Mouse (Mus musculus) kidney, embryonic 14.5 days (tissue): ENCODE results near the gene Aldh1l1. TPM values are rescaled to one million over a fixed set of nuclear protein-coding genes. Genes with fewer than 3 reads are reported as not detected.

Experiments used
- ATAC-seq: fragments of 200-750 bp; cut with Nextera tagmentation; 2 replicates; pipeline ENCODE4 v1.8.0; 2017; ENCODE audit warnings: moderate number of reproducible peaks, mild to moderate bottlenecking, moderate TSS enrichment, moderate library complexity; ENCODE audit not compliant: low FRiP score, low TSS enrichment
- H3K27ac ChIP-seq: fragments of 300-500 bp; sonication (generic); 2 replicates; pipeline ENCODE4 v1.5.1; 2014; ENCODE audit warnings: low read depth, mild to moderate bottlenecking, low read length, moderate library complexity, mixed read lengths
- H3K27me3 ChIP-seq: fragments of 300-500 bp; sonication (generic); 2 replicates; pipeline ENCODE4 v1.6.1; 2014; ENCODE audit warnings: mild to moderate bottlenecking, low read length; ENCODE audit not compliant: control insufficient read depth, insufficient read depth
- H3K36me3 ChIP-seq: fragments of 300-500 bp; sonication (generic); 2 replicates; pipeline ENCODE4 v1.6.1; 2014; ENCODE audit warnings: low read length, mixed read lengths; ENCODE audit not compliant: control insufficient read depth, insufficient read depth
- H3K4me1 ChIP-seq: fragments of 300-500 bp; sonication (generic); 2 replicates; pipeline ENCODE4 v1.6.1; 2014; ENCODE audit warnings: low read length, mixed read lengths; ENCODE audit not compliant: control insufficient read depth, insufficient read depth
- H3K4me2 ChIP-seq: fragments of 300-500 bp; sonication (generic); replicated peaks from 2 replicates; pipeline ENCODE4 v1.6.1; 2014; ENCODE audit warnings: low read depth, mild to moderate bottlenecking, low read length
- H3K4me3 ChIP-seq: fragments of 300-500 bp; sonication (generic); 2 replicates; pipeline ENCODE4 v1.5.1; 2014; ENCODE audit warnings: mild to moderate bottlenecking, low read length
- H3K9ac ChIP-seq: fragments of 300-500 bp; sonication (generic); 2 replicates; pipeline ENCODE4 v1.6.1; 2014; ENCODE audit warnings: low read depth, mild to moderate bottlenecking, low read length, moderate library complexity
- H3K9me3 ChIP-seq: fragments of 300-500 bp; sonication (generic); 2 replicates; pipeline ENCODE4 v1.6.1; 2016; ENCODE audit warnings: low read length; ENCODE audit not compliant: control insufficient read depth
- WGBS: fragments of 180-500 bp; shearing (Covaris S2); extraction: QIAGEN DNeasy Blood & Tissue Kit; methylation state at CpG from one replicate; pipeline ENCODE4 v1.1.7; 2014; 5-methylcytosine and 5-hydroxymethylcytosine counted together
- polyA plus RNA-seq: library from polyadenylated mRNA; unstranded; fragments of >200 nt; fragmentation: Nextera tagmentation; extraction: Ambion mirVana; gene quantifications from 2 replicates; pipeline ENCODE4 v1.2.1, GENCODE M21; 2014

Aldh1l1 gene
- polyA plus RNA-seq, 1 experiment from 2014 or later: 2.9 TPM

GRCm38 (mm10) chr6:90529461-90530046 lies 43.3 kb downstream of the Aldh1l1 start:
- no peak for ATAC-seq
- H3K4me1 ChIP-seq: no peaks in the 10 kb centered on the region
- no peak overlapping the region for H3K4me2 ChIP-seq
- no peak overlapping the region for H3K4me3 ChIP-seq
- WGBS: 61% methylated on average over 2 of the region's 2 CpGs
- H3K27me3 ChIP-seq: no peaks in the 10 kb centered on the region
- no peaks in the 10 kb centered on the region for H3K36me3 ChIP-seq
- H3K9ac ChIP-seq: no peak overlapping the region
- H3K9me3 ChIP-seq: no peaks in the 10 kb centered on the region
- H3K27ac ChIP-seq: no peak overlapping the region

GRCm38 (mm10) chr6:90532575-90533190 lies 46.5 kb downstream of the Aldh1l1 start:
- no peaks in the 10 kb centered on the region for H3K9me3 ChIP-seq
- no peak overlapping the region for H3K27ac ChIP-seq
- ATAC-seq: no peak
- no peaks in the 10 kb centered on the region for H3K4me1 ChIP-seq
- no peak overlapping the region for H3K4me3 ChIP-seq
- 94% methylated on average over 6 of the region's 7 CpGs for WGBS
- no peak overlapping the region for H3K4me2 ChIP-seq
- H3K9ac ChIP-seq: no peak overlapping the region
- H3K36me3 ChIP-seq: no peaks in the 10 kb centered on the region
- no peaks in the 10 kb centered on the region for H3K27me3 ChIP-seq

DNA sequence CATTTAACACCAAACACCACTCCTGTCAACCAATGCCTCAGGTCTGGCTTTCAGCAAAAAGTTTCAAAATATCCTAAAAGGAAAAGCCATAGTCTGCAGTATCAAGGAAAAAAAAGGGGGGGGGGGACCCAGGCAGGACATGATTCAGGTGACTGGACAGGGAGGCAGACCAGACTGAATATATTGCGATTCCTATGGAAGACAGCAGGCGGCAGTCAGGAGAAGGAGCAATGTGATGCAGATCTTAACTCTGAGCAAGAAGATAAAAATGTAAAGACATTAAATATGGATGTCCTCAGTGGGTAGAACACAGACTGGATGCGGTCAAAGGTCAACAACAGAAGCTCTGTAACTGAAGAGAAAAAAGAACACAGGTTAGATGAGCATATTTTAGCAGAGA lies 47.3 kb downstream of the Aldh1l1 start:
- Histone ChIP-seq H3K36me3 (no peaks in the 10 kb centered on the region), H3K4me1 (no peaks in the 10 kb centered on the region), H3K27me3 (no peaks in the 10 kb centered on the region), H3K27ac (no peak overlapping the region), H3K9ac (no peak overlapping the region), H3K4me2 (no peak overlapping the region), H3K4me3 (no peak overlapping the region), H3K9me3 (no peaks in the 10 kb centered on the region)
- WGBS: 72% methylated on average over 3 of the region's 3 CpGs
- ATAC-seq: no peak

- H3K4me1 ChIP-seq: no peaks in the 10 kb centered on the region
- no peak overlapping the region for H3K4me2 ChIP-seq
- no peaks in the 10 kb centered on the region for H3K9me3 ChIP-seq
- ATAC-seq: no peak
- H3K27me3 ChIP-seq: no peaks in the 10 kb centered on the region
- no peak overlapping the region for H3K27ac ChIP-seq
- no peak overlapping the region for H3K4me3 ChIP-seq
- H3K9ac ChIP-seq: no peak overlapping the region
- WGBS: 73% methylated on average over 8 of the region's 8 CpGs
- no peaks in the 10 kb centered on the region for H3K36me3 ChIP-seq
Measured at GRCm38 (mm10) chr6:90534701-90535475, 48.7 kb downstream of the Aldh1l1 start.

DNA sequence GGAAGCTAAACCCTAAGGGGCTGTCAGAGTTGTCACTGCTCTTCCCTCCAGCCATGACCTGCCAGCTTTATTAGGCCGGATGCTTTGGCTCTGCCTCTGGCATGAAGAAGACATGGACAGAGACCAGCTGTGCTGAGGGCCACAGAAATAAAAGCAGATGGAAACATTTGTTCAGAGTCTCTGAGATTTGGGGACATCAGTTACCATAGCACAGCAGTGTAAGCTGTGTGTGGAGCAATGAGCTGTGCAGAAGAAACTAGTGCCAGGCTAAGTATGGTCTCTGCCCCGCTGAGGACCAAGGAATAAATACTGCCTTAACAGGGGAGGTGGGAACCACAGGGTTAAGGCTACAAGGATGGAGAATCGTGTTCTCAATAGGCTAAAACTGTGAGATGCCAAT lies 50.6 kb downstream of the Aldh1l1 start:
- Histone ChIP-seq H3K4me2 (no peak overlapping the region), H3K4me1 (no peaks in the 10 kb centered on the region), H3K9ac (no peak overlapping the region), H3K4me3 (no peak overlapping the region), H3K27me3 (no peaks in the 10 kb centered on the region), H3K9me3 (no peaks in the 10 kb centered on the region), H3K36me3 (no peaks in the 10 kb centered on the region), H3K27ac (no peak overlapping the region)
- WGBS: 64% methylated on average over 3 of the region's 3 CpGs
- no peak for ATAC-seq

- Histone ChIP-seq H3K4me2 (no peak overlapping the region), H3K27ac (no peak overlapping the region), H3K9ac (no peak overlapping the region), H3K4me3 (no peak overlapping the region), H3K9me3 (no peaks in the 10 kb centered on the region), H3K27me3 (no peaks in the 10 kb centered on the region), H3K36me3 (no peaks in the 10 kb centered on the region), H3K4me1 (no peaks in the 10 kb centered on the region)
- ATAC-seq: peak; percentile 86
- 7% methylated on average over 7 of the region's 7 CpGs for WGBS
Measured at GRCm38 (mm10) chr6:90537941-90538340, 51.7 kb downstream of the Aldh1l1 start.

DNA sequence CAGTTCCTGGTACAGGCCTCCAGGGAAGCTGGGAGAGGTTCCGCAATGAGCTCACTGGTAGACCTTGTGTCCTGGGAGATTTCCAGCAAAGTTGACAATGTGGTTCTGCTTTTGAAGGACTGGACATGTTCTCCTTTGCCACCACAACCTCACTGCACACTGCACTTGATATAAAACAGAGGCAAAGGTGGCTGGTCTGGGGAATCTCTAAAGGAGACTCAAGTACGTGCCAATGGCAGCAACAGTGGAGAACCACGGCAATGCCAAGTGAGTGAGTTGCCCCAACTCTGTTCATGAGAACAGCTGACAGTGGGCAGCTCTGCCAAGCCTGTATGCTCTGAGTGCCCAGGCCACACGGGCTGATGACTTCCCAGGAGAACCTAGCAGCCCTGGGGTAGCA lies 53.0 kb downstream of the Aldh1l1 start:
- no peaks in the 10 kb centered on the region for H3K4me1 ChIP-seq
- no peak overlapping the region for H3K9ac ChIP-seq
- H3K36me3 ChIP-seq: no peaks in the 10 kb centered on the region
- no peak for ATAC-seq
- no peak overlapping the region for H3K4me2 ChIP-seq
- H3K27me3 ChIP-seq: no peaks in the 10 kb centered on the region; the same call in 1 of the 2 replicates
- H3K27ac ChIP-seq: no peak overlapping the region
- H3K4me3 ChIP-seq: no peak overlapping the region
- 95% methylated on average over 4 of the region's 4 CpGs for WGBS
- no peaks in the 10 kb centered on the region for H3K9me3 ChIP-seq

DNA sequence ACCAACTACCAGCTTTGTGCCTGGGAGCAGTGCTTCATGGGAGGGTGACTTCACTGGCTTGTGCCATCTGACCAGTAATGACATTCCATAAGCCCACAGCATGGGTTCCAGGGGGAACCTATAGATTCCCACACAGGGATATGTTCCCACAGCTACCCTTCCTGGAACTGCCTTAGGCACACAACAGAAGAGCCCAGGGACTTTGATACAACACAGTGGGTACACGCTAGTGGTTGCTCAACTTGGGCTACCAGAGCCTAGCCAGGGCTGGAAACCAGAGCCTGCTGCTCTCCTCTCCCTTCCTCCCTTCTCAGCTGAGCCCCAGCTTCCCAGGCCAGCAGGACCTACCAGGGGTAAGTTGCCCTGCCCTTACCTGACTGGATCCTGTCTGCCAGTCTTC lies 54.3 kb downstream of the Aldh1l1 start:
- no peaks in the 10 kb centered on the region; the same call in 1 of the 2 replicates for H3K27me3 ChIP-seq
- WGBS: 83% methylated on average over 1 of the region's 1 CpGs
- no peaks in the 10 kb centered on the region for H3K4me1 ChIP-seq
- H3K36me3 ChIP-seq: no peaks in the 10 kb centered on the region
- no peak overlapping the region for H3K27ac ChIP-seq
- no peak overlapping the region for H3K4me2 ChIP-seq
- no peak for ATAC-seq
- H3K9me3 ChIP-seq: no peaks in the 10 kb centered on the region
- H3K4me3 ChIP-seq: no peak overlapping the region
- no peak overlapping the region for H3K9ac ChIP-seq

DNA sequence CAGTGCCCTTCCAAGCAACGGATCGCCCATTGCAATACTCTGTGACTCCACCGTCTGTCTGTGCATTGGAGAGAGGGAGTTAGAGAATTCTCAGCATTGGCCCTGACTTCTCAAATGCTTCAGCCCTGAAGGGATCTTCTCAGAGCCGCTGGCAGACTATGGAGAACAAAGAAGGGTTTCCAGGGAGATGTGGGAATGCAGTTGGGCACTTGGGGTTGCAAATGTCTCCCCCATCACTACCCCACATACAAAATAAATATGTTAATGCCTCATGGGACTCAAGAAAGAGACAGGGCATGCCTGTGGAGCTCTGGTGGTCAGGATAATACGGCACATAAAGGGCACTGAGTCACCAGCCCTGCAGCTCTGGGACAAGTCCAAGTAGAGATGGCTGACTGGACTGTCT lies 55.1 kb downstream of the Aldh1l1 start:
- ATAC-seq: no peak
- Histone ChIP-seq H3K36me3 (no peaks in the 10 kb centered on the region), H3K27me3 (no peaks in the 10 kb centered on the region; the same call in 1 of the 2 replicates), H3K9ac (no peak overlapping the region), H3K4me2 (no peak overlapping the region), H3K4me3 (no peak overlapping the region), H3K27ac (no peak overlapping the region), H3K9me3 (no peaks in the 10 kb centered on the region), H3K4me1 (no peaks in the 10 kb centered on the region)
- WGBS: 81% methylated on average over 5 of the region's 5 CpGs
